Mouse (Mus musculus) neural tube, embryonic 14.5 days (tissue): ENCODE measurements at regions not wholly inside any gene's neighbourhood (a gene's known extent, or its start where the extent isn't known, plus 50 kb on each side); places are given as distances from the start of the nearest gene placed in this dataset.
A peak's percentile ranks its signal among the peaks of the same experiment; 100 is the strongest.

Source experiments
- ATAC-seq: fragments of 200-750 bp; cut with Nextera tagmentation; 2 replicates; pipeline ENCODE4 v1.8.0; 2017; ENCODE audit warnings: low read depth, mild to moderate bottlenecking, moderate TSS enrichment, moderate library complexity
- H3K27ac ChIP-seq: fragments of 300-500 bp; sonication (generic); 2 replicates; pipeline ENCODE4 v1.5.1; 2014; ENCODE audit warnings: low read depth, mild to moderate bottlenecking, control low read depth, low read length, moderate library complexity, mixed read lengths
- H3K27me3 ChIP-seq: fragments of 300-500 bp; sonication (generic); 2 replicates; pipeline ENCODE4 v1.6.1; 2014; ENCODE audit warnings: low read length; ENCODE audit not compliant: control insufficient read depth, insufficient read depth
- H3K36me3 ChIP-seq: fragments of 300-500 bp; sonication (generic); 2 replicates; pipeline ENCODE4 v1.6.1; 2014; ENCODE audit warnings: low read length, mixed read lengths; ENCODE audit not compliant: control insufficient read depth, insufficient read depth
- H3K4me1 ChIP-seq: fragments of 300-500 bp; sonication (generic); 2 replicates; pipeline ENCODE4 v1.6.1; 2014; ENCODE audit warnings: low read length; ENCODE audit not compliant: control insufficient read depth, insufficient read depth
- H3K4me2 ChIP-seq: fragments of 300-500 bp; sonication (generic); 2 replicates; pipeline ENCODE4 v1.6.1; 2014; ENCODE audit warnings: mild to moderate bottlenecking, low read depth, low read length, control low read depth
- H3K4me3 ChIP-seq: fragments of 300-500 bp; sonication (generic); 2 replicates; pipeline ENCODE4 v1.5.1; 2014; ENCODE audit warnings: low read depth, low read length, control low read depth, mixed read lengths
- H3K9ac ChIP-seq: fragments of 300-500 bp; sonication (generic); replicated peaks from 2 replicates; pipeline ENCODE4 v1.6.1; 2014; ENCODE audit warnings: low read depth, mild to moderate bottlenecking, control low read depth, low read length, mixed read lengths
- H3K9me3 ChIP-seq: fragments of 300-500 bp; sonication (generic); 2 replicates; pipeline ENCODE4 v1.6.1; 2016; ENCODE audit warnings: low read length; ENCODE audit not compliant: control insufficient read depth
- WGBS: fragments of 180-500 bp; shearing (Covaris S2); extraction: QIAGEN DNeasy Blood & Tissue Kit; methylation state at CpG from one replicate; pipeline ENCODE4 v1.1.7; 2014; 5-methylcytosine and 5-hydroxymethylcytosine counted together

GRCm38 (mm10) chr5:111665406-111665805 is 68.3 kb upstream of the Gm26897 start:
- Histone ChIP-seq H3K36me3 (no peaks in the 10 kb centered on the region), H3K27ac (no peak overlapping the region), H3K4me1 (peaks cover 19% of the 10 kb centered on the region), H3K27me3 (no peaks in the 10 kb centered on the region), H3K9ac (no peak overlapping the region), H3K4me3 (no peak overlapping the region), H3K4me2 (no peak overlapping the region), H3K9me3 (no peaks in the 10 kb centered on the region)
- no peak for ATAC-seq
- 61% methylated on average over 19 of the region's 19 CpGs for WGBS

GRCm38 (mm10) chr5:111666007-111666406 is 67.7 kb upstream of the Gm26897 start:
- Histone ChIP-seq H3K9ac (no peak overlapping the region), H3K27me3 (no peaks in the 10 kb centered on the region), H3K27ac (no peak overlapping the region), H3K4me3 (no peak overlapping the region), H3K36me3 (no peaks in the 10 kb centered on the region), H3K4me2 (no peak overlapping the region), H3K4me1 (peaks cover 13% of the 10 kb centered on the region), H3K9me3 (no peaks in the 10 kb centered on the region)
- WGBS: 75% methylated on average over 8 of the region's 8 CpGs
- no peak for ATAC-seq

DNA sequence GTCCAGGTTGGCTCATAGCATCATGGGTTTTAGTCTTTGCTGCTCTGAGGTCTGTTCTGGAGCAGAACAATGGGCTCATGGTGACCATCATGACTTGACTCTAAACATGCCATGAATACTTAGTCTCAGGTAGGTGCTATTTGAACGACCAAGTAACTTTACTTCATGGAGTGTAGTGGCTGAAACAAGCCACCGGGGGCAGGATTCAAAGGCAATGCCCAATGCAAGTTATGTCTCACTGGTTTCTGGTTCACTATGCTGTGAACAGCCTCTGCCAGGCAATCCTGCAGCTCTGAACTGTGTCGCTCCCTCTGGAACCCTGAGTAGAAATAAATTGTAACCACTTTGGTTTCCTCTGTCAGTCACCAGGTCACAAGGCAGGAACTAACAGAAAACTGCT is 65.8 kb upstream of the Gm26897 start:
- no peaks in the 10 kb centered on the region for H3K9me3 ChIP-seq
- no peak overlapping the region for H3K27ac ChIP-seq
- ATAC-seq: no peak
- no peak overlapping the region for H3K4me3 ChIP-seq
- no peaks in the 10 kb centered on the region for H3K27me3 ChIP-seq
- H3K4me1 ChIP-seq: no peaks in the 10 kb centered on the region
- no peak overlapping the region for H3K9ac ChIP-seq
- 85% methylated on average over 3 of the region's 3 CpGs for WGBS
- H3K36me3 ChIP-seq: no peaks in the 10 kb centered on the region
- H3K4me2 ChIP-seq: no peak overlapping the region

DNA sequence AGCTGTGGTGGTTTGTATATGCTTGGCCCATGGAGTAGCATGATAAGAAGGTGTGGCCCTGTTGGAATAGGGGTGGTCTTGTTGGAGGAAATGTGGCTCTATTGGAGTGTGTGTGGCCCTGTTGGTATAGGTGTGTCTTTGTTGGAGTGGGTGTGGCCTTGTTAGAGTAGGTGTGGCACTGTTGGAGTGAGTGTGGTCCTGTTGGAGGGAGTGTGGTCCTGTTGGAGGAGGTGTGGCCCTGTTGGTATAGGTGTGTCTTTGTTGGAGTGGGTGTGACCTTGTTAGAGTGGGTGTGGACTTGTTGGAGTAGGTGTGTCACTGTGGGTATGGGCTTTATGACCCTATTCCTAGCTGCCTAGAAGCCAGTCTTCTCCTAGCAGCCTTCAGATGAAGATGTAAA is 64.6 kb upstream of the Gm26897 start:
- no peak overlapping the region for H3K27ac ChIP-seq
- H3K4me1 ChIP-seq: no peaks in the 10 kb centered on the region
- H3K4me3 ChIP-seq: no peak overlapping the region
- H3K9ac ChIP-seq: no peak overlapping the region
- H3K4me2 ChIP-seq: no peak overlapping the region
- H3K27me3 ChIP-seq: no peaks in the 10 kb centered on the region
- no peak for ATAC-seq
- no peaks in the 10 kb centered on the region for H3K9me3 ChIP-seq
- H3K36me3 ChIP-seq: no peaks in the 10 kb centered on the region

DNA sequence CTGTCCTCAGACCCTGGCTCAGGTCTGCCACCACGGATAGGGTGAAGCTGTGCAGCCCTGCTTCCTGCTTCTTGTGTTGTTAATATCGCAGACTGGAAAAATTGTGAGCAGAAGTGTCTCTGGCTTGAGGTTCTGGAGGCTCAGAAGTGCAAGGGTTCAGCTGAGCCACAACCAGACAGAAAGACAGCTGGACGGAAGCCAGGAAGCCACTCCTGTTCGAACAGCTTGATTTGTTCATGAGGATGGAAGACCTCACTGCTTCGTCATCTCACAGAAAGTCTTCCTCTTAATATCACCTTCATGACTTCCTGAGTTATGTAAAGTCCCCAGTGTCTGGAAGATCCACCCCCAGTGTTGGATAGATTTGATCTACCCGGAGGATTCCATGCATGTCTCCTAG is 62.0 kb upstream of the Gm26897 start:
- ATAC-seq: no peak

GRCm38 (mm10) chr5:111674976-111675672 is 58.6 kb upstream of the Gm26897 start:
- WGBS: 58% methylated on average over 6 of the region's 6 CpGs
- Histone ChIP-seq H3K4me3 (no peak overlapping the region), H3K27me3 (no peaks in the 10 kb centered on the region), H3K9me3 (no peaks in the 10 kb centered on the region), H3K4me2 (no peak overlapping the region), H3K9ac (no peak overlapping the region), H3K36me3 (no peaks in the 10 kb centered on the region), H3K27ac (no peak overlapping the region), H3K4me1 (0 out of 2 replicates have a peak, but pooled peaks cover 11% of the 10 kb centered on the region)
- ATAC-seq: no peak

More for the DNA sequence above, 62.0 kb upstream of the Gm26897 start:
- Histone ChIP-seq H3K4me1 (0 out of 2 replicates have a peak, but pooled peaks cover 2% of the 10 kb centered on the region), H3K36me3 (no peaks in the 10 kb centered on the region), H3K27ac (no peak overlapping the region), H3K4me2 (no peak overlapping the region), H3K4me3 (no peak overlapping the region), H3K9ac (no peak overlapping the region), H3K9me3 (no peaks in the 10 kb centered on the region), H3K27me3 (no peaks in the 10 kb centered on the region)
- 76% methylated on average over 6 of the region's 6 CpGs for WGBS

DNA sequence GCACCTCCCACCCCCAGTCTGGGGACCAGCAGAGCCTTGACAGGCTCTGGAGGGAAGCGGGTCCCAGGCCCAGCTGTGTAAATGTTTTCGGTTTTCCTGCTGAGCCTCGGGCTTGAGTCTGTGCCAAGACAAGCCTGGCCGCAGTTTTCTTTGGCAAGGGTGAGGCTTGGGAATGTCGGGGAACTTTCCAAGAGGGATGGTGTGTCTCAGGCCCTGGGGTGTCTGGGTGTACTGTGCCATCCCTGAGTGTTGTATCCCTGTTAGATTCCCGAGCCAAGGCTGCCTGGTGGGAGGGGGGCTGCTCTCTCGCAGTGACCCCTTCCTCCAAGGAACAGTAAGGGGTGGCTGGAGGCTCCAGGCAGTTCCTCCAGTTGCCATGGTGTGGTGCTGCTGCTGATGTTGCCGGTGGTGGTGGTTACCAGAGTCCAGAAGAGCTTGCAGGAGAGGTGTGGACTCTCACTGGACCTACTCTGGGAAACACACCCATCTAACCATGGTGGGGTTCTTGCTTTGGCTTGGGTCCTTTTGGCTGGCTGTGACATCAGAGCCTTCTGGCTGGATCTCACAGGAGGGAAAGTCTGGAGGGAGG is 58.0 kb upstream of the Gm26897 start:
- Histone ChIP-seq H3K27me3 (no peaks in the 10 kb centered on the region), H3K9ac (no peak overlapping the region), H3K9me3 (no peaks in the 10 kb centered on the region), H3K36me3 (no peaks in the 10 kb centered on the region), H3K4me1 (0 out of 2 replicates have a peak, but pooled peaks cover 11% of the 10 kb centered on the region), H3K27ac (0 out of 2 replicates have a peak overlapping the region, but pooled peaks have one; percentile 7), H3K4me3 (no peak overlapping the region), H3K4me2 (no peak overlapping the region)
- ATAC-seq: peak; percentile 48; the same call in 1 of the 2 replicates
- 13% methylated on average over 8 of the region's 8 CpGs for WGBS

- Histone ChIP-seq H3K4me3 (no peak overlapping the region), H3K27ac (no peak overlapping the region), H3K4me1 (peaks cover 20% of the 10 kb centered on the region; the same call in 1 of the 2 replicates), H3K9me3 (no peaks in the 10 kb centered on the region), H3K4me2 (no peak overlapping the region), H3K27me3 (no peaks in the 10 kb centered on the region), H3K9ac (no peak overlapping the region), H3K36me3 (no peaks in the 10 kb centered on the region)
- WGBS: 24% methylated on average over 6 of the region's 6 CpGs
- ATAC-seq: peak; percentile 42; the same call in 1 of the 2 replicates
Observed at GRCm38 (mm10) chr5:111677847-111678311, 55.8 kb upstream of the Gm26897 start.

DNA sequence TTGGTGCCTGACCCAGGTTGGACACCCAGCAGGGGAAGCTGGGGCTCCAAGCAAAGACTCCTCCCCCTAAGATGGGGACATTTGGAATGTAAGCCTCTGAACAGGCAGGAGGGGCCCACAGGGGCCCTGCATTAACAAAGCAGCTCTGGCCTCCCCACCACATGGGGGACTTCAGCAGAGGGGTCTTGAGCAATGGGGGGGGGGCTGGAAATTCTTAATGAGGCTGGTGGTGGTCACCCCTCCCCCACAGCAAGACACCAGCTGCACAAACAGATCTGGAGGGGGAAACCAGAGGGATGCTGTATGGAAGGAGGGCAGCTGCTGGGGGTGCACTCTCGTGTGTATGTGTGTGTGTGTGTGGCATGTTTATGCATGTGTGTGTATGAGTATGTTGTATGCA is 55.2 kb upstream of the Gm26897 start:
- 17% methylated on average over 1 of the region's 1 CpGs for WGBS
- Histone ChIP-seq H3K9ac (no peak overlapping the region), H3K36me3 (no peaks in the 10 kb centered on the region), H3K4me3 (no peak overlapping the region), H3K27me3 (no peaks in the 10 kb centered on the region), H3K4me1 (peaks cover 20% of the 10 kb centered on the region; the same call in 1 of the 2 replicates), H3K27ac (no peak overlapping the region; the same call in 1 of the 2 replicates), H3K4me2 (no peak overlapping the region), H3K9me3 (no peaks in the 10 kb centered on the region)
- ATAC-seq: peak; percentile 7; the same call in 1 of the 2 replicates
